Mouse (Mus musculus) liver, embryonic 13.5 days (tissue): ENCODE data around the gene Zmynd8. TPM values are rescaled to one million over a fixed set of nuclear protein-coding genes. Genes with fewer than 3 reads are reported as not detected.

Experiments
- ATAC-seq: fragments of 200-750 bp; cut with Nextera tagmentation; 2 replicates; pipeline ENCODE4 v1.8.0; 2017; ENCODE audit warnings: low read depth, mild to moderate bottlenecking, moderate number of reproducible peaks, moderate library complexity
- DNase-seq: peaks from one replicate; pipeline ENCODE4 v3.0.0; 2022
- H3K27ac ChIP-seq: fragments of 300-500 bp; sonication (generic); 2 replicates; pipeline ENCODE4 v1.5.1; 2015; ENCODE audit warnings: moderate library complexity, mild to moderate bottlenecking, inconsistent platforms
- H3K27me3 ChIP-seq: fragments of 300-500 bp; sonication (generic); 2 replicates; pipeline ENCODE4 v1.6.1; 2015; ENCODE audit warnings: mild to moderate bottlenecking, inconsistent platforms
- H3K36me3 ChIP-seq: fragments of 300-500 bp; sonication (generic); 2 replicates; pipeline ENCODE4 v1.6.1; 2015; ENCODE audit warnings: mild to moderate bottlenecking, inconsistent platforms
- H3K4me1 ChIP-seq: fragments of 300-500 bp; sonication (generic); replicated peaks from 2 replicates; pipeline ENCODE4 v1.6.1; 2015; ENCODE audit warnings: inconsistent platforms
- H3K4me2 ChIP-seq: fragments of 300-500 bp; sonication (generic); 2 replicates; pipeline ENCODE4 v1.6.1; 2015; ENCODE audit warnings: inconsistent platforms, mild to moderate bottlenecking, moderate library complexity
- H3K4me3 ChIP-seq: fragments of 300-500 bp; sonication (generic); replicated peaks from 2 replicates; pipeline ENCODE4 v1.5.1; 2015; ENCODE audit warnings: mild to moderate bottlenecking, inconsistent platforms
- H3K9ac ChIP-seq: fragments of 300-500 bp; sonication (generic); 2 replicates; pipeline ENCODE4 v1.6.1; 2015; ENCODE audit warnings: mild to moderate bottlenecking, inconsistent platforms
- H3K9me3 ChIP-seq: fragments of 300-500 bp; sonication (generic); replicated peaks from 2 replicates; pipeline ENCODE4 v1.6.1; 2016; ENCODE audit warnings: inconsistent platforms
- WGBS: fragments of 180-500 bp; shearing (Covaris S2); methylation state at CpG from one replicate; pipeline ENCODE4 v1.1.7; 2015; ENCODE audit not compliant: insufficient replicate concordance; 5-methylcytosine and 5-hydroxymethylcytosine counted together
- polyA plus RNA-seq: library from polyadenylated mRNA; unstranded; fragments of >200 nt; fragmentation: Nextera tagmentation; extraction: Ambion mirVana; gene quantifications from 2 replicates; pipeline ENCODE4 v1.2.1, GENCODE M21; 2015

Gene Zmynd8
- polyA plus RNA-seq = 26.5 and 28.3 TPM in 2 replicates

GRCm38 (mm10) chr2:165898202-165899194 is at the start of gene Zmynd8:
TSS of gene Zmynd8 (minus strand) at chr2:165899016.
- Histone ChIP-seq H3K9me3 (no peaks in the 10 kb centered on the region), H3K4me3 (peak within 1 kb of the TSS; percentile 47), H3K36me3 (no peaks in the 10 kb centered on the region), H3K4me2 (peak within 1 kb of the TSS; percentile 57), H3K27ac (peak within 1 kb of the TSS; percentile 75), H3K27me3 (no peaks in the 10 kb centered on the region), H3K9ac (peak within 1 kb of the TSS; percentile 63), H3K4me1 (peaks cover 75% of the 10 kb centered on the region)
- DNase-seq (no peak), ATAC-seq (peak; percentile 77)
- 44% methylated on average over 23 of the region's 23 CpGs for WGBS

GRCm38 (mm10) chr2:165948007-165948406 is 49.2 kb upstream of the Zmynd8 start:
- Histone ChIP-seq H3K4me3 (no peak overlapping the region), H3K36me3 (no peaks in the 10 kb centered on the region), H3K9ac (no peak overlapping the region), H3K9me3 (no peaks in the 10 kb centered on the region), H3K27ac (peak overlapping the region; percentile 9; the same call in 1 of the 2 replicates), H3K4me2 (no peak overlapping the region), H3K27me3 (no peaks in the 10 kb centered on the region), H3K4me1 (peaks cover 62% of the 10 kb centered on the region)
- no peak for DNase-seq
- ATAC-seq = no peak
- WGBS = 57% methylated on average over 1 of the region's 1 CpGs

- 50% methylated on average over 1 of the region's 1 CpGs for WGBS
- Histone ChIP-seq H3K27ac (no peak overlapping the region), H3K4me1 (peaks cover 43% of the 10 kb centered on the region), H3K27me3 (no peaks in the 10 kb centered on the region), H3K9ac (no peak overlapping the region), H3K4me2 (no peak overlapping the region), H3K36me3 (no peaks in the 10 kb centered on the region), H3K9me3 (no peaks in the 10 kb centered on the region), H3K4me3 (no peak overlapping the region)
- DNase-seq (no peak), ATAC-seq (no peak)
These were observed 47.3 kb upstream of the Zmynd8 start for GRCm38 (mm10) chr2:165946046-165946564.

GRCm38 (mm10) chr2:165944576-165945351 is 45.9 kb upstream of the Zmynd8 start:
- Histone ChIP-seq H3K4me2 (peak overlapping the region; percentile 32), H3K27ac (peak overlapping the region; percentile 65), H3K36me3 (no peaks in the 10 kb centered on the region), H3K9me3 (no peaks in the 10 kb centered on the region), H3K27me3 (no peaks in the 10 kb centered on the region), H3K4me1 (peaks cover 37% of the 10 kb centered on the region), H3K9ac (no peak overlapping the region), H3K4me3 (no peak overlapping the region)
- WGBS = 53% methylated on average over 11 of the region's 11 CpGs
- DNase-seq (peak; percentile 63), ATAC-seq (peak; percentile 90)

GRCm38 (mm10) chr2:165943113-165943512 is 44.3 kb upstream of the Zmynd8 start:
- no peaks in the 10 kb centered on the region for H3K27me3 ChIP-seq
- no peaks in the 10 kb centered on the region for H3K36me3 ChIP-seq
- WGBS = 81% methylated on average over 2 of the region's 2 CpGs
- H3K27ac ChIP-seq = no peak overlapping the region
- H3K9me3 ChIP-seq = no peaks in the 10 kb centered on the region
- no peak overlapping the region for H3K9ac ChIP-seq
- ATAC-seq = no peak
- no peak overlapping the region for H3K4me3 ChIP-seq
- peaks cover 36% of the 10 kb centered on the region for H3K4me1 ChIP-seq
- H3K4me2 ChIP-seq = no peak overlapping the region
- DNase-seq = no peak

GRCm38 (mm10) chr2:165936106-165936505 is 37.3 kb upstream of the Zmynd8 start:
- H3K4me2 ChIP-seq = no peak overlapping the region
- WGBS = 54% methylated on average over 12 of the region's 12 CpGs
- no peak for DNase-seq
- no peaks in the 10 kb centered on the region for H3K36me3 ChIP-seq
- H3K9me3 ChIP-seq = no peaks in the 10 kb centered on the region
- H3K9ac ChIP-seq = no peak overlapping the region
- no peak for ATAC-seq
- H3K4me1 ChIP-seq = 0 out of 2 replicates have a peak, but pooled peaks cover 3% of the 10 kb centered on the region
- H3K27me3 ChIP-seq = no peaks in the 10 kb centered on the region
- no peak overlapping the region for H3K4me3 ChIP-seq
- H3K27ac ChIP-seq = no peak overlapping the region

GRCm38 (mm10) chr2:165927705-165928104 is 28.9 kb upstream of the Zmynd8 start:
- Histone ChIP-seq H3K27ac (no peak overlapping the region), H3K4me1 (peaks cover 18% of the 10 kb centered on the region), H3K27me3 (no peaks in the 10 kb centered on the region), H3K4me2 (no peak overlapping the region), H3K9me3 (peaks cover 7% of the 10 kb centered on the region; the same call in 1 of the 2 replicates), H3K36me3 (no peaks in the 10 kb centered on the region), H3K4me3 (no peak overlapping the region), H3K9ac (no peak overlapping the region)
- no peak for DNase-seq
- ATAC-seq = no peak
- 89% methylated on average over 16 of the region's 16 CpGs for WGBS

GRCm38 (mm10) chr2:165926191-165926590 is 27.4 kb upstream of the Zmynd8 start:
- no peak overlapping the region for H3K9ac ChIP-seq
- H3K4me3 ChIP-seq = no peak overlapping the region
- H3K4me2 ChIP-seq = no peak overlapping the region
- H3K4me1 ChIP-seq = peaks cover 33% of the 10 kb centered on the region
- no peaks in the 10 kb centered on the region for H3K36me3 ChIP-seq
- 70% methylated on average over 5 of the region's 5 CpGs for WGBS
- peaks cover 7% of the 10 kb centered on the region; the same call in 1 of the 2 replicates for H3K9me3 ChIP-seq
- DNase-seq (no peak), ATAC-seq (no peak)
- no peak overlapping the region for H3K27ac ChIP-seq
- no peaks in the 10 kb centered on the region for H3K27me3 ChIP-seq

- no peak overlapping the region; the same call in 1 of the 2 replicates for H3K27ac ChIP-seq
- H3K4me3 ChIP-seq = no peak overlapping the region
- 53% methylated on average over 3 of the region's 3 CpGs for WGBS
- DNase-seq (no peak), ATAC-seq (no peak)
- H3K36me3 ChIP-seq = no peaks in the 10 kb centered on the region
- peaks cover 7% of the 10 kb centered on the region; the same call in 1 of the 2 replicates for H3K9me3 ChIP-seq
- no peaks in the 10 kb centered on the region for H3K27me3 ChIP-seq
- no peak overlapping the region for H3K9ac ChIP-seq
- H3K4me2 ChIP-seq = no peak overlapping the region
- peaks cover 34% of the 10 kb centered on the region for H3K4me1 ChIP-seq
These were observed 26.3 kb upstream of the Zmynd8 start for GRCm38 (mm10) chr2:165925144-165925543.

GRCm38 (mm10) chr2:165924695-165925094 is 25.9 kb upstream of the Zmynd8 start:
- Histone ChIP-seq H3K4me1 (peaks cover 34% of the 10 kb centered on the region), H3K9ac (no peak overlapping the region), H3K4me2 (no peak overlapping the region), H3K27ac (no peak overlapping the region), H3K36me3 (no peaks in the 10 kb centered on the region), H3K27me3 (no peaks in the 10 kb centered on the region), H3K9me3 (peaks cover 7% of the 10 kb centered on the region; the same call in 1 of the 2 replicates), H3K4me3 (no peak overlapping the region)
- 18% methylated on average over 2 of the region's 2 CpGs for WGBS
- no peak for DNase-seq
- no peak for ATAC-seq

GRCm38 (mm10) chr2:165923715-165924114 is 24.9 kb upstream of the Zmynd8 start:
- H3K36me3 ChIP-seq = no peaks in the 10 kb centered on the region
- H3K9me3 ChIP-seq = peaks cover 7% of the 10 kb centered on the region; the same call in 1 of the 2 replicates
- no peaks in the 10 kb centered on the region for H3K27me3 ChIP-seq
- no peak overlapping the region for H3K4me2 ChIP-seq
- H3K4me1 ChIP-seq = peaks cover 34% of the 10 kb centered on the region
- DNase-seq = no peak
- H3K9ac ChIP-seq = no peak overlapping the region
- 61% methylated on average over 8 of the region's 8 CpGs for WGBS
- H3K4me3 ChIP-seq = no peak overlapping the region
- H3K27ac ChIP-seq = no peak overlapping the region
- no peak for ATAC-seq
